Mouse (Mus musculus) stomach, postnatal 0 days (tissue): ENCODE results near the gene Zdhhc25. TPM values are rescaled to one million over a fixed set of nuclear protein-coding genes. Genes with fewer than 3 reads are reported as not detected.

Experiments used
- ATAC-seq: fragments of 200-750 bp; cut with Nextera tagmentation; 2 replicates; pipeline ENCODE4 v1.8.0; 2017; ENCODE audit not compliant: low FRiP score, low TSS enrichment
- DNase-seq: peaks from one replicate; pipeline ENCODE4 v3.0.0-alpha.2; 2016; ENCODE audit warnings: low spot score
- H3K27ac ChIP-seq: fragments of 300-500 bp; sonication (generic); replicated peaks from 2 replicates; pipeline ENCODE4 v1.5.1; 2014; ENCODE audit warnings: mild to moderate bottlenecking, control low read depth
- H3K27me3 ChIP-seq: fragments of 300-500 bp; sonication (generic); 2 replicates; pipeline ENCODE4 v1.6.1; 2014; ENCODE audit warnings: low read length; ENCODE audit not compliant: control insufficient read depth, insufficient read depth
- H3K36me3 ChIP-seq: fragments of 300-500 bp; sonication (generic); 2 replicates; pipeline ENCODE4 v1.6.1; 2014; ENCODE audit warnings: low read length, mixed read lengths; ENCODE audit not compliant: control insufficient read depth, insufficient read depth
- H3K4me1 ChIP-seq: fragments of 300-500 bp; sonication (generic); replicated peaks from 2 replicates; pipeline ENCODE4 v1.6.1; 2014; ENCODE audit warnings: antibody characterized with exemption; ENCODE audit not compliant: control insufficient read depth, insufficient read depth
- H3K4me2 ChIP-seq: fragments of 300-500 bp; sonication (generic); replicated peaks from 2 replicates; pipeline ENCODE4 v1.6.1; 2014; ENCODE audit warnings: low read depth, mild to moderate bottlenecking, control low read depth, moderate library complexity
- H3K4me3 ChIP-seq: fragments of 300-500 bp; sonication (generic); 2 replicates; pipeline ENCODE4 v1.5.1; 2014; ENCODE audit warnings: low read depth, low read length, control low read depth
- H3K9ac ChIP-seq: fragments of 300-500 bp; sonication (generic); 2 replicates; pipeline ENCODE4 v1.6.1; 2014; ENCODE audit warnings: mild to moderate bottlenecking, low read length, control low read depth, mixed read lengths
- H3K9me3 ChIP-seq: fragments of 300-500 bp; sonication (generic); 2 replicates; pipeline ENCODE4 v1.6.1; 2016; ENCODE audit warnings: low read length; ENCODE audit not compliant: control insufficient read depth
- CTCF ChIP-seq: IDR thresholded peaks from 2 replicates; pipeline ENCODE4 v1.5.1; 2016; ENCODE audit warnings: antibody characterized with exemption, low read depth, mild to moderate bottlenecking, moderate library complexity
- EP300 ChIP-seq: optimal IDR thresholded peaks from 2 replicates; pipeline ENCODE3; 2016; ENCODE audit warnings: antibody characterized with exemption
- WGBS: fragments of 180-500 bp; shearing (Covaris S2); extraction: QIAGEN DNeasy Blood & Tissue Kit; methylation state at CpG from one replicate; pipeline ENCODE4 v1.1.7; 2014; 5-methylcytosine and 5-hydroxymethylcytosine counted together
- polyA plus RNA-seq: library from polyadenylated mRNA; unstranded; fragments of >200 nt; fragmentation: Nextera tagmentation; extraction: Ambion mirVana; gene quantifications from 2 replicates; pipeline ENCODE4 v1.2.1, GENCODE M21; 2015

Gene Zdhhc25
- polyA plus RNA-seq, 1 experiment from 2014 or later, result not detected

GRCm38 (mm10) chr15:88604669-88605414, 4.7 kb downstream of the Zdhhc25 start:
- Histone ChIP-seq H3K27ac (no peak overlapping the region), H3K4me1 (no peaks in the 10 kb centered on the region), H3K9me3 (no peaks in the 10 kb centered on the region), H3K27me3 (no peaks in the 10 kb centered on the region), H3K36me3 (no peaks in the 10 kb centered on the region), H3K4me2 (no peak overlapping the region), H3K9ac (no peak overlapping the region), H3K4me3 (no peak overlapping the region)
- ATAC-seq, result no peak
- no peak for DNase-seq
- 85% methylated on average over 17 of the region's 17 CpGs for WGBS
- TF ChIP-seq EP300 (no peak), CTCF (no peak)

GRCm38 (mm10) chr15:88605415-88605785, 5.3 kb downstream of the Zdhhc25 start:
- TF ChIP-seq CTCF, result no peak
- no peaks in the 10 kb centered on the region for H3K9me3 ChIP-seq
- H3K36me3 ChIP-seq, result no peaks in the 10 kb centered on the region
- no peak overlapping the region for H3K4me2 ChIP-seq
- H3K9ac ChIP-seq, result no peak overlapping the region
- WGBS, result 84% methylated on average over 5 of the region's 5 CpGs
- H3K4me1 ChIP-seq, result no peaks in the 10 kb centered on the region
- no peak overlapping the region for H3K27ac ChIP-seq
- DNase-seq (no peak), ATAC-seq (no peak)
- H3K4me3 ChIP-seq, result no peak overlapping the region
- no peaks in the 10 kb centered on the region for H3K27me3 ChIP-seq

- Histone ChIP-seq H3K4me2 (no peak overlapping the region), H3K9me3 (no peaks in the 10 kb centered on the region), H3K4me1 (no peaks in the 10 kb centered on the region), H3K27me3 (no peaks in the 10 kb centered on the region), H3K4me3 (no peak overlapping the region), H3K27ac (no peak overlapping the region), H3K36me3 (no peaks in the 10 kb centered on the region), H3K9ac (no peak overlapping the region)
- DNase-seq (no peak), ATAC-seq (no peak)
- no peak for TF ChIP-seq EP300
- TF ChIP-seq CTCF, result no peak
- WGBS, result 82% methylated on average over 16 of the region's 16 CpGs
These were observed 17.0 kb downstream of the Zdhhc25 start for GRCm38 (mm10) chr15:88617125-88617524.

GRCm38 (mm10) chr15:88618008-88618773, 18.1 kb downstream of the Zdhhc25 start:
- no peak overlapping the region for H3K4me3 ChIP-seq
- H3K9ac ChIP-seq, result no peak overlapping the region
- H3K4me2 ChIP-seq, result no peak overlapping the region
- no peaks in the 10 kb centered on the region for H3K4me1 ChIP-seq
- peak; percentile 60 for TF ChIP-seq CTCF
- TF ChIP-seq EP300, result no peak
- ATAC-seq, result no peak
- H3K27ac ChIP-seq, result no peak overlapping the region
- no peaks in the 10 kb centered on the region for H3K27me3 ChIP-seq
- no peak for DNase-seq
- 45% methylated on average over 17 of the region's 17 CpGs for WGBS
- H3K9me3 ChIP-seq, result no peaks in the 10 kb centered on the region
- H3K36me3 ChIP-seq, result no peaks in the 10 kb centered on the region

- ATAC-seq, result no peak
- no peak overlapping the region for H3K27ac ChIP-seq
- H3K4me1 ChIP-seq, result no peaks in the 10 kb centered on the region
- no peaks in the 10 kb centered on the region for H3K27me3 ChIP-seq
- H3K36me3 ChIP-seq, result no peaks in the 10 kb centered on the region
- WGBS, result 83% methylated on average over 2 of the region's 2 CpGs
- no peak overlapping the region for H3K9ac ChIP-seq
- no peaks in the 10 kb centered on the region for H3K9me3 ChIP-seq
- TF ChIP-seq EP300, result no peak
- no peak for TF ChIP-seq CTCF
- H3K4me2 ChIP-seq, result no peak overlapping the region
- no peak for DNase-seq
- no peak overlapping the region for H3K4me3 ChIP-seq
These were observed 19.9 kb downstream of the Zdhhc25 start for GRCm38 (mm10) chr15:88620017-88620416.

GRCm38 (mm10) chr15:88623891-88624290, 23.8 kb downstream of the Zdhhc25 start:
- H3K4me3 ChIP-seq, result no peak overlapping the region
- H3K36me3 ChIP-seq, result no peaks in the 10 kb centered on the region
- no peak for ATAC-seq
- no peak for TF ChIP-seq EP300
- no peak for TF ChIP-seq CTCF
- no peak overlapping the region for H3K27ac ChIP-seq
- 87% methylated on average over 2 of the region's 2 CpGs for WGBS
- H3K4me2 ChIP-seq, result no peak overlapping the region
- no peaks in the 10 kb centered on the region for H3K9me3 ChIP-seq
- no peak for DNase-seq
- no peak overlapping the region for H3K9ac ChIP-seq
- no peaks in the 10 kb centered on the region for H3K27me3 ChIP-seq
- H3K4me1 ChIP-seq, result no peaks in the 10 kb centered on the region
